Mouse (Mus musculus): Measurements from ENCODE around the gene Nab2.

GRCm38 (mm10) chr10:127674794-127675522 lies 6.6 kb upstream of the Nab2 start:
- peak; percentile 99 for TF ChIP-seq CTCF (IDR thresholded peaks at IDR 0.05; ENCODE audit: low read depth)
- 0 out of 2 replicates have a peak, but pooled peaks have one; percentile 6 for TF ChIP-seq EP300 (IDR thresholded peaks at IDR 0.05; ENCODE audit: low read depth)

All from liver, embryonic 14.5 days (tissue).